Mouse (Mus musculus): ENCODE measurements at regions not wholly inside any gene's neighbourhood (a gene's known extent, or its start where the extent isn't known, plus 50 kb on each side); places are given as distances from the start of the nearest gene placed in this dataset.

DNA sequence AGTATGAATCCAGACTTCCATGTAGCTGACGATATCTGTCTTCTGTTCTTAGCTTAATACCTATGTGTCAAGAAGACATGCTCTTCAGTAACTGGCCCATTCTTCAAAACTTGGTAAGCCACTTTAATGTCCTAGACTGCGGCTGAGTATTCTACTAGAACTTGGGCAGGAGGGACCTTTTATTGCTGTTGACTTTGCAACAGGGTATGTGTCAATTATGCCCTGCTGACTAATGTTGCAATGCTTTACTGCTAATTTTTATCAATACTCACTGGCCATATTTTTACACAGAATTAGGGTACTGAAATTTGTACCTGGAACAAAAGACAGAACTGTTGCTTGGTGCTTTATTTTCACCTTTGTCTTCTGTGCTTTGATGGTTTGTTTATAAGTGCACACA lies 746.9 kb downstream of the Ppargc1a start:
- no peak for DNase-seq (ENCODE audit: low read depth, low spot score)

DNA sequence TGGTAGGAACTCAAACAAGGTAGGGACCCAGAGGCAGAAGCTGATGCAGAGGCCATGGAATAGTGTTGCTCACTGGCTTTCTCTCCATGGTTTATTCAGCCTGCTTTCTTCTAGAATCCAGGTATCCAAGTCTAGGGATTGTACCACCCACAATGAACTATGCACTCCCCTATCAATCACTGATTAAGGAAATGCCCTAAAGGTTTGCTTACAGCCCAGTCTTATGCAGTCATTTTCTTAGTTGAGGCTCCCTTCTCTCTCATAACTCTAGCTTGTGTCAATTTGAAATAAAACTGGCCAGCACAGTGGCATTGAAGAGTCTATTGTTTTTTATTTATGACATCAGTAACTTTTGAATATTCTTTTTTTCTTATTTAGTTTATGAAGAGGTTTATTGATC lies 747.6 kb downstream of the Ppargc1a start:
- DNase-seq (ENCODE audit: low read depth, low spot score), result no peak

GRCm38 (mm10) chr5:50795310-50795709 lies 736.5 kb upstream of the Adgra3 start:
- no peak for DNase-seq (ENCODE audit: low read depth, low spot score)

DNA sequence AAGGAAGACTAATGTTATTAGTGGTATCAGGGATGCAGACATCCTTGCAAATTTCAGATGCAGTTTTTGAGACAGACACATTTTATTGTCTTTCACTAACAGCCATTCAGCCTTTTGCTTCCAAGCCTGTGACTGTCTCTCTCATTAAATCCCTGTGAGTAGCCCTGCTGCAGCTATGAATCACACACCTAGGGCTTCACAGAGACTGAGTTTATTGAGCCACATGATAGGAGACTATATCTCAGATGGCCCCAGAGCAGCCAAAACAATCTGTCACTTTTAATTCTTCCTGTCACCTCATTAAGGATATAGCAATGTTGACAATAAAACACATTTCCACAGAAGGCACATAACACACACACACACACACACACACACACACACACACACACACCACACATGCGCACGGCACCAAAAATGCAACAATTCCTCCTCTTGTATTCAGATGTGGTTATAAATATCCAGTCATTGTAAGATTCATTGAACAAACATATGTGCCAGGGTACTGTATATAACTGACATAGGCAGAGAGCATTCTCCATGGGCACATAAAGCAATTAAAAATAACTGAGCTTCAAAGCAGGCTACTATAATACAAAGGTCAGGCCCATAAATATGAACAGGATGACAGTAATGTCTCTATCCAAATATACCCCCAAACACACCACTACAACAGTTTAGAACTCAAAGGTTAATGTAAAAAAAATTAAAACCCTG lies 735.8 kb upstream of the Adgra3 start:
- no peak for DNase-seq (ENCODE audit: low read depth, low spot score)

DNA sequence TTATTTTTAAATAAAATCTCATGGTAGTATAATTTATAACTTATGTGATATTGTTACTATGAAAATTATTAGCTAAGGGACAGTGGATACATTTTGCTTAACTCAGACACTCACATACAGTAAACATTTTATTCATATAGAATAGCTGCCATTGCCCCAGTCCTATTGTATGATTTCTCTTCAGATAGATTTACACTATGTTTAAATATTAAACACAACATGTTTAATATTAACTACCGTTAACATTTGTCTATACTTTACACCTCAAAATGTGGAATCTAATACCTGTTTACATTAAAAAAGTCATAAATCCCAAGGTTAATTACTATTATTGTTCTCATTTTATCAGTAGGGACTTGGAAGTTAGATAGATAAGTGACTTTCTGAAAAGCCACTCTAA lies 734.8 kb upstream of the Adgra3 start:
- DNase-seq (ENCODE audit: low read depth, low spot score), result no peak

DNA sequence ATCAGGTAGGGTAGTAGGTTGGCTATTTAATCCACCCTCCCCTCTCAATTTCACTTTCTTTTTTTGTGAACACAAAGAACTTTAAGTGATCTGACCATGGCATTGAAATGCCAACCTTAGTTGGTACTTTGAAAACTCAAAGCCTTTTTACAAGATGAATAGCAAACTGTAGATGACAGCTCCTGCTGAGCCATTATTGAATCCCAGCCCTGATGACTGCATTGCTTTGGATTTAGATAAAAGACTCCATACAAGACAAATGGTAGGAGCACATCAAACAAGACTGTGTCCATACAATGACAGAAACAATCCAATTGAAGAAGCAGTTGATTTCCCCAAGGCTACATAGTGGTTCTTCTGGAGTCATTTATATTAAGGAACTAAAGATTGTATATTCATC lies 726.5 kb upstream of the Adgra3 start:
- no peak for DNase-seq (ENCODE audit: low read depth, low spot score)

DNA sequence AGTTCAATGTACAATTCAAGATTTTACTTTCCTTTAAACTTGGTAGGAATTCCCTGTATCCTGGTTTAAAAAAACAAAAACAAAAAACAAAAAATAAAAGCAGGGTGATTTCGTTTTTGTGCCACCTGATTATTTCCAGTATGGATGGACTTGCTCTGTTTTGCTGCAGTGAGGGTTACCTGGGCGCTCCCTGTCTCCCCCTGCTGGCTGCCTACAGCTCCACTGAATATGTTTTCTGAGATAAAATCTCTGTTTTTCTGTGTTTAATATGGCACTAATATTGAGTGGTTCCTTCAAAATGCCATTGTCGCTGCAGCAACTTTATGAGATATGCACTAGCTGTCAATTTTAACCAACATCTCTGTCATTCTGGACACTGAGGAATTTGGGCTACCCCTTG lies 720.3 kb upstream of the Adgra3 start:
- DNase-seq (ENCODE audit: low read depth, low spot score), result no peak

DNA sequence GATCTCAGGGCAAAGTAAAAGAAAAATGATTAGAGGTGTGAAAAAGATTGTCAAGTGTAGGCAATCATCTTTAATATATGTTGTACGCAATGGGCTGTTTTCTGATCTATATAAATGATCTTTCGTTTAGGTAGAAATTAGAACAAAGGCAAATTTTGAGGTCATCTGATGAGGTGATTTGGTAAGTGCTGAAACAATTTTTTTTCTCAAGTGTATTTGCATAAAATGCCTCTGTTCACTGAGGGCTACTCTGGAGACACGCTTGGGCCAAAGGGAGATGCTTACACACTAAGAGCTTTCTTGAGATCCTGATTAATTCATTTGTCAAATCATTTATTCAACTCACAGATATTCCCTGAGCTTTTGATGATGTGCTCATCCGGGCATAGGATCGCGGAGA lies 719.4 kb upstream of the Adgra3 start:
- no peak for DNase-seq (ENCODE audit: low read depth, low spot score)

- no peak for DNase-seq (ENCODE audit: low read depth, low spot score)
These were observed 703.5 kb upstream of the Adgra3 start for GRCm38 (mm10) chr5:50762261-50762660.

DNA sequence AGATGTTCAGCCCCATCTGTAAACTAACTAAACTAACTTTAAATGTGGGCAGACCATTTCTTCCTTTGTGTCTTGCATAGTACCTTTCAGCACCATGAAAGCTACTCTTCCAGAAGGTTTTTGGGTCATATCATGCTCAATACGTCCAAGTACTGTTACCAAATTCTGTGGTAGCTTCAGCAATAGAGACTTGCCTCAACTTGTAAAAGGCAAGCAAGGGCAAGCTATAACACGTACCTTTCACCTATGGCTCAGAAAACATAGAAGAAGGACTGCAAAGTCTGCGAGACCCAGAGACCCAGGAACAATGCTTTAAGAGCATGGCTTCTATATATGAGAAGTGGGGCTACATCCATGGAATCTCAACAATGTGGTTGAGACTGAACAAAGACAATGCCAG lies 701.6 kb upstream of the Adgra3 start:
- no peak for DNase-seq (ENCODE audit: low read depth, low spot score)

DNA sequence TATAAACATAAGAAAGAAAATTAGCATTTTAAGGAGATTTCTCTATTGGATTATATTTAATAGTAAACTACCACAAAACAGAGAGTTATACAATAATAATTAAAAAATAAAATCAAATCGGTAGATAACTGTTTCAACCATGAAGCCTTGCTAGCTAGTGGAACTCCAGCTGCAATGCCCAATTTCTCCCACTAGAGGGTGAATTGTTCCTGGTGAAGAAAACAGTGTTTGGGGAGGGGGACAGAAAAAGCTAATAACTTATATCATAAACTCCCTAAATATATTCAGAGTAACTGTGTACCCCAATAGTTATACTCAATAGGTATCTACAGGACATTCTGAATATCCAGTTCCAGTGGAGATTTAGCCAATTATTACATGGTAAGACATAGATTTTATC lies 694.0 kb upstream of the Adgra3 start:
- DNase-seq (ENCODE audit: low read depth, low spot score), result peak; percentile 14

GRCm38 (mm10) chr5:50751358-50751757 lies 692.6 kb upstream of the Adgra3 start:
- DNase-seq (ENCODE audit: low read depth, low spot score), result no peak

DNA sequence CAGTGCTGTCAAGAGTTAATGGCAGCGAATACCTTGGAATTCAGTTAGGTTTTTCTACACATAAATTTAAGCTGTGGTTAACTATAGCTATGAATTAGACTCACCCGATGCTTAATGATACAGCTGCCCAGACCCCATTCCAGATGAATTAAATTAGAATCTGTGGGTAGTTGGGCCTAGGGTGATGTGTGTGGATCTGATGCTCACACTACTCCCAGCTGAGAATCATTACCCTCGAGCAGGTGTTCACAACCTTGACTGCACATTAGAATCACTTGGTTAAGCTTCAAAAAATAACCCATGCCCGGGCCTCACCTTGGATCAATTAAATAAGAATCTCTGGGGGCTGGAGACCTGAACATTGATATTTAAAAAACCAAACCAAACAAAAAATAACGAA lies 684.2 kb upstream of the Adgra3 start:
- DNase-seq (ENCODE audit: low read depth, low spot score), result no peak

- no peak for DNase-seq (ENCODE audit: low read depth, low spot score)
These were observed 674.9 kb upstream of the Adgra3 start for GRCm38 (mm10) chr5:50733711-50734110.

GRCm38 (mm10) chr5:50728337-50729003 lies 669.7 kb upstream of the Adgra3 start:
- no peak for DNase-seq (ENCODE audit: low read depth, low spot score)

GRCm38 (mm10) chr5:50706945-50707663 lies 648.3 kb upstream of the Adgra3 start:
- DNase-seq (ENCODE audit: low read depth, low spot score), result no peak

- DNase-seq (ENCODE audit: low read depth, low spot score), result no peak
These were observed 639.3 kb upstream of the Adgra3 start for GRCm38 (mm10) chr5:50698084-50698483.

DNA sequence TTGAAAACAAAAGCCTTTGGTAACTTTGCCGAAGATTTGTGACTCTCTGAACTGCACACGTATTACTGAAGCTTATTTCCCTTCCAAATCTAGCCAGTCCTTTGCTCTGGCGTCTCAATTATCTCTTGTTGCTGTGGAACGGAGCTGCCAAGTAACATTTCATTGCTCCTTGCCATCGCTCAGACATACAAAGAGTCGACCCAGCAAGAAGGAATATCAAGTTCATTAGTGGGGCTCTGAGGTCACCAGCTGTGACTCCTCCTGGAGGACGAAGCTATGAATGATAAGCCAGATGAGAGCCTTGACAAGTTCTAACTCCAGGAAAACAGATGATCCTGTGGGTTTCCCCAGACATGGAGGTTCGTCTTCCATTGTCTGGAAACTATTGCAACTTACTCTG lies 638.8 kb upstream of the Adgra3 start:
- DNase-seq (ENCODE audit: low read depth, low spot score), result no peak

GRCm38 (mm10) chr5:50688362-50688761 lies 629.6 kb upstream of the Adgra3 start:
- no peak for DNase-seq (ENCODE audit: low read depth, low spot score)

- DNase-seq (ENCODE audit: low read depth, low spot score), result no peak
These were observed 625.2 kb upstream of the Adgra3 start for GRCm38 (mm10) chr5:50683966-50684365.

GRCm38 (mm10) chr5:50636539-50636938 lies 577.7 kb upstream of the Adgra3 start:
- DNase-seq (ENCODE audit: low read depth, low spot score), result no peak

GRCm38 (mm10) chr5:50626648-50627047 lies 567.8 kb upstream of the Adgra3 start:
- no peak for DNase-seq (ENCODE audit: low read depth, low spot score)

GRCm38 (mm10) chr5:50624206-50624605 lies 565.4 kb upstream of the Adgra3 start:
- no peak for DNase-seq (ENCODE audit: low read depth, low spot score)
